Mouse (Mus musculus) hindbrain, embryonic 16.5 days (tissue): ENCODE measurements around the gene Scarf1. TPM values are rescaled to one million over a fixed set of nuclear protein-coding genes. Genes with fewer than 3 reads are reported as not detected.

Experiments used
- ATAC-seq: fragments of 200-750 bp; cut with Nextera tagmentation; 2 replicates; pipeline ENCODE4 v1.8.0; 2017; ENCODE audit warnings: moderate TSS enrichment, moderate library complexity
- H3K27ac ChIP-seq: fragments of 300-500 bp; sonication (generic); 2 replicates; pipeline ENCODE4 v1.5.1; 2014; ENCODE audit warnings: low read depth, mild to moderate bottlenecking, control low read depth, low read length, moderate library complexity
- H3K27me3 ChIP-seq: fragments of 300-500 bp; sonication (generic); replicated peaks from 2 replicates; pipeline ENCODE4 v1.6.1; 2014; ENCODE audit warnings: low read length; ENCODE audit not compliant: control insufficient read depth, insufficient read depth
- H3K36me3 ChIP-seq: fragments of 300-500 bp; sonication (generic); 2 replicates; pipeline ENCODE4 v1.6.1; 2014; ENCODE audit warnings: mild to moderate bottlenecking, low read length, moderate library complexity, mixed read lengths; ENCODE audit not compliant: control insufficient read depth, insufficient read depth
- H3K4me1 ChIP-seq: fragments of 300-500 bp; sonication (generic); 2 replicates; pipeline ENCODE4 v1.6.1; 2014; ENCODE audit warnings: low read depth, low read length; ENCODE audit not compliant: control insufficient read depth, insufficient read depth
- H3K4me2 ChIP-seq: fragments of 300-500 bp; sonication (generic); 2 replicates; pipeline ENCODE4 v1.6.1; 2014; ENCODE audit warnings: mild to moderate bottlenecking, low read length, control low read depth, moderate library complexity
- H3K4me3 ChIP-seq: fragments of 300-500 bp; sonication (generic); 2 replicates; pipeline ENCODE4 v1.5.1; 2014; ENCODE audit warnings: mild to moderate bottlenecking, low read length, control low read depth, moderate library complexity
- H3K9ac ChIP-seq: fragments of 300-500 bp; sonication (generic); 2 replicates; pipeline ENCODE4 v1.6.1; 2014; ENCODE audit warnings: low read depth, mild to moderate bottlenecking, control low read depth, low read length, moderate library complexity
- H3K9me3 ChIP-seq: fragments of 300-500 bp; sonication (generic); 2 replicates; pipeline ENCODE4 v1.6.1; 2014; ENCODE audit warnings: mild to moderate bottlenecking, low read length, moderate library complexity; ENCODE audit not compliant: control insufficient read depth
- WGBS: fragments of 180-500 bp; shearing (Covaris S2); extraction: QIAGEN DNeasy Blood & Tissue Kit; methylation state at CpG from one replicate; pipeline ENCODE4 v1.1.7; 2014; 5-methylcytosine and 5-hydroxymethylcytosine counted together
- polyA plus RNA-seq: library from polyadenylated mRNA; unstranded; fragments of >200 nt; fragmentation: Nextera tagmentation; extraction: Ambion mirVana; gene quantifications from 2 replicates; pipeline ENCODE4 v1.2.1, GENCODE M21; 2015

The Scarf1 gene
- polyA plus RNA-seq, 1 experiment from 2014 or later: 4.2 TPM

DNA sequence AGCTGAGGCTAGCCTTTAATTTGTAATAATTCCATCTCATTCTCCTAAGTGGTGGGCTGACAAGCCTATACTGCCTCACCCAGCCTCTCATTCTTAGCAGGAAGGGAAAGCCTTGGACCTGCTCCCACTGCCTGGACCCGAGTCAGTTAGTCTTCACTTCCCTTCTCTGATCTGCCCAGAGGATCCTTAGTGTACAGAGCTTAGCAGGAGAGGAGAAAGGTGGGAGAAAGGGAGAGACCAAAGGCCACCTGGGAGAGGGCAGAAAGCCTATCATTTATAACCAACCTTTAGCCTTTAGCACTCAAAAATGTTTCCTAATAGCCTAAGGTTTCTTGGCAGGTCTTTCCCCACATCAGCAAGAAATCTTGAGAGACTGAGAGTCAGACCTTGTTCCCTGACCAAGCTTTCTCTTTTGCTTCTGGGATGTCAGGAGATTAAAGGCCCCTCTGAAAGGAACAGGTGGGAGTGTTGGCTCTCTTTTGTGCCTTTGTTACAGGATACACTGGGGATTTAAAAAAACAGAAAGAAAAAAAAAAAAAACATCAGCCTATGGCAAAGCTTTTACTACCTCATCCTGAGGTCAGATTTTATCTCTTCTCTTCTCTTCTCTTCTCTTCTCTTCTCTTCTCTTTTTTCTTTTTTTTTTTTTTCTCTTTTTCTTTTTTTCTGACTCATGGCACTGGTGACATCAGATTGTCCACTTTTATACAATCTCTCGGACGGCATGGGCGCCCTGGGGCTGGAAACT lies 21.1 kb downstream of the Scarf1 start:
- Histone ChIP-seq H3K4me1 (peaks cover 33% of the 10 kb centered on the region), H3K4me2 (peak overlapping the region; percentile 97), H3K27ac (no peak overlapping the region), H3K9ac (no peak overlapping the region), H3K9me3 (no peaks in the 10 kb centered on the region), H3K27me3 (no peaks in the 10 kb centered on the region), H3K4me3 (peak overlapping the region; percentile 3), H3K36me3 (no peaks in the 10 kb centered on the region)
- ATAC-seq: no peak
- 59% methylated on average over 4 of the region's 4 CpGs for WGBS

- Histone ChIP-seq H3K27ac (no peak overlapping the region), H3K4me1 (peaks cover 33% of the 10 kb centered on the region), H3K9ac (no peak overlapping the region), H3K4me3 (peak overlapping the region; percentile 4; the same call in 1 of the 2 replicates), H3K27me3 (no peaks in the 10 kb centered on the region), H3K9me3 (no peaks in the 10 kb centered on the region), H3K36me3 (no peaks in the 10 kb centered on the region), H3K4me2 (peak overlapping the region; percentile 97)
- 40% methylated on average over 13 of the region's 13 CpGs for WGBS
- ATAC-seq: no peak
Measured at GRCm38 (mm10) chr11:75535106-75535795, 21.9 kb downstream of the Scarf1 start.

DNA sequence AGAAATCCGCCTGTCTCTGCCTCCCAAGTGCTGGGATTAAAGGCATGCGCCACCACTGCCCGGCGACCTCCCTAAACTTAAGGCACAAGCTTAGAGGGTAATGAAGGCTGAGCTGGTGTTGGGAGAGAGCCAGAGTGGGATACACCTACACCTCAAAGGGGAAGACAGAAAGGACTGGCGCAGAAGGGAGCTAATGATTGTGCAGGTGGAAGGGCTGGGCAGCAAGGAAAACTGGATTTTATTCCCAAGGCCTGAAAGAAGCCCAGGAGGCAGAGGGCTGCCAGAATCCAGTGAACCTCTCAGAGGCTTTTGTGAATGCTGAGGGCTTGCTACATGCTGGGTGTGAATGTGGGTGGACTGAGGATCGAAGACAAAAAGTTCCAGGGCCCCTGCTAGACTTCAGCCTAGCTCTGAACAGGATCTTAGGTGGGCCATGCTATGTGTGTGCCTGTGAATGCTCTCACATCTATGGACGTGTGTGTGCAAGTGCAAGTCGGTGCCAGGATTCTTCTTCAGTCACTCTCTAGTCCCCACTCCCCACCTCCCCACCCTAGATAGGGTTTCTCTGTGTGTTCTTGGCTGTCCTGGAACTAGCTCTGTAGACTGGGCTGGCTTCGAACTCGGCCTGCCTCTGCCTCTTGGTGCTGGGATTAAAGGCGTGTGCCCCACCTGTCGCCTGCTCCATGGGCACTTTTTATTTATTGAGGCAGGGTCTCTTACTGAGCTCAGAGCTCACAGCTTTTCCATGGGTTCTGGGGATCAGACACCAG lies 23.1 kb downstream of the Scarf1 start:
- no peak for ATAC-seq
- H3K4me1 ChIP-seq: peaks cover 33% of the 10 kb centered on the region
- no peak overlapping the region for H3K27ac ChIP-seq

DNA sequence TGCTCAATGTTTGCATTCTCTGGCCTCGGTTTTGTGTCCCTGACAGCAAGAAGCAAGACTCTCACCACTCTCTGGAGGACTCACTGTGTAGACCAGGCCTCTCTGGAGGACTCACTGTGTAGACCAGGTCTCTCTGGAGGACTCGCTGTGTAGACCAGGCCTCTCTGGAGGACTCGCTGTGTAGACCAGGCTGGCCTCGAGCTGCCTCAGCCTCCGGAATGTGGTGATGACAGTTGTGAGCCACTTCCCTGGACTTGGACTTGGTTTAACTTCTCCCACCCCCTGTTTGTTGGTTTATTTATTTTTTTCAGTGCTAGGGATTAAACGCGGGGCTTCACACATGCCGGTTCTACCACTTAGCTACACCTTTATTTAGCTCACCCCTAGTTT lies 23.7 kb downstream of the Scarf1 start:
- H3K4me2 ChIP-seq: no peak overlapping the region
- H3K4me3 ChIP-seq: no peak overlapping the region
- peaks cover 33% of the 10 kb centered on the region for H3K4me1 ChIP-seq
- H3K9ac ChIP-seq: no peak overlapping the region
- no peak overlapping the region for H3K27ac ChIP-seq
- H3K27me3 ChIP-seq: no peaks in the 10 kb centered on the region
- WGBS: 87% methylated on average over 8 of the region's 8 CpGs
- no peaks in the 10 kb centered on the region for H3K36me3 ChIP-seq
- no peak for ATAC-seq
- no peaks in the 10 kb centered on the region for H3K9me3 ChIP-seq

More for the DNA sequence above, 23.1 kb downstream of the Scarf1 start:
- H3K27me3 ChIP-seq: no peaks in the 10 kb centered on the region
- H3K9me3 ChIP-seq: no peaks in the 10 kb centered on the region
- no peak overlapping the region for H3K4me3 ChIP-seq
- no peak overlapping the region for H3K4me2 ChIP-seq
- H3K9ac ChIP-seq: no peak overlapping the region
- WGBS: 91% methylated on average over 12 of the region's 12 CpGs
- no peaks in the 10 kb centered on the region for H3K36me3 ChIP-seq

- Histone ChIP-seq H3K9me3 (no peaks in the 10 kb centered on the region), H3K9ac (0 out of 2 replicates have a peak overlapping the region, but pooled peaks have one; percentile 2), H3K4me1 (peaks cover 33% of the 10 kb centered on the region), H3K36me3 (no peaks in the 10 kb centered on the region), H3K27ac (peak overlapping the region; percentile 21; the same call in 1 of the 2 replicates), H3K27me3 (no peaks in the 10 kb centered on the region), H3K4me3 (no peak overlapping the region), H3K4me2 (no peak overlapping the region)
- peak; percentile 25; the same call in 1 of the 2 replicates for ATAC-seq
- 40% methylated on average over 11 of the region's 11 CpGs for WGBS
Measured at GRCm38 (mm10) chr11:75537491-75538183, 24.3 kb downstream of the Scarf1 start.

- H3K4me1 ChIP-seq: peaks cover 28% of the 10 kb centered on the region
Measured at GRCm38 (mm10) chr11:75538184-75538969, 25.0 kb downstream of the Scarf1 start.

DNA sequence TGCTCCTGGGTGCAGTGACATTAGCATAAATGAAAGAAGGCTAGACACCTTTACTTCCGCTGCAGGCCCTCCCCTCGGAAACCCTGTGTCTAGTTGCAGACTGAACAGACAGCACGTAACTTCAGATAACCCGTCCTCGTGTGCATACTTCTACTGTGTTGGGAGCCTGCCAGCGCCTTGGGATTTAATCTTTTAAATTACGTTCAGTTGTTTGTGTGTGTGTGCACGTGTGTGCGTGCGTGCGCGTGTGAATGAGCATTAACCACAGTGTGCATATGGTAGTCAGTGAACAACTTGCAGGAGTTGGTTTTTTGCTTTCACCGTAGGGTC lies 25.6 kb downstream of the Scarf1 start:
- no peak overlapping the region for H3K4me2 ChIP-seq
- no peaks in the 10 kb centered on the region for H3K9me3 ChIP-seq
- H3K4me3 ChIP-seq: no peak overlapping the region
- H3K36me3 ChIP-seq: no peaks in the 10 kb centered on the region
- ATAC-seq: no peak
- no peak overlapping the region for H3K9ac ChIP-seq
- H3K27ac ChIP-seq: no peak overlapping the region
- no peaks in the 10 kb centered on the region for H3K27me3 ChIP-seq
- 87% methylated on average over 13 of the region's 13 CpGs for WGBS
- peaks cover 22% of the 10 kb centered on the region for H3K4me1 ChIP-seq

More at GRCm38 (mm10) chr11:75538184-75538969, 25.0 kb downstream of the Scarf1 start:
- WGBS: 63% methylated on average over 9 of the region's 9 CpGs
- no peak for ATAC-seq
- Histone ChIP-seq H3K9me3 (no peaks in the 10 kb centered on the region), H3K4me3 (no peak overlapping the region), H3K9ac (0 out of 2 replicates have a peak overlapping the region, but pooled peaks have one; percentile 2), H3K36me3 (no peaks in the 10 kb centered on the region), H3K4me2 (no peak overlapping the region), H3K27ac (peak overlapping the region; percentile 21; the same call in 1 of the 2 replicates), H3K27me3 (no peaks in the 10 kb centered on the region)

- Histone ChIP-seq H3K4me1 (peaks cover 12% of the 10 kb centered on the region), H3K27me3 (no peaks in the 10 kb centered on the region), H3K27ac (peak overlapping the region; percentile 4; the same call in 1 of the 2 replicates), H3K36me3 (no peaks in the 10 kb centered on the region), H3K4me3 (no peak overlapping the region), H3K4me2 (no peak overlapping the region), H3K9me3 (no peaks in the 10 kb centered on the region), H3K9ac (no peak overlapping the region)
- 87% methylated on average over 8 of the region's 8 CpGs for WGBS
- ATAC-seq: no peak
Measured at GRCm38 (mm10) chr11:75540209-75540608, 26.9 kb downstream of the Scarf1 start.
